Mouse (Mus musculus): Measurements from ENCODE around the gene Cdk5rap3. TPM values are rescaled to one million over a fixed set of nuclear protein-coding genes. Genes with fewer than 3 reads are reported as not detected.
A peak's percentile ranks its signal among the peaks of the same experiment; 100 is the strongest.

The Cdk5rap3 gene
- polyA plus RNA-seq, 1 experiment from 2014 or later, result 107 TPM

DNA sequence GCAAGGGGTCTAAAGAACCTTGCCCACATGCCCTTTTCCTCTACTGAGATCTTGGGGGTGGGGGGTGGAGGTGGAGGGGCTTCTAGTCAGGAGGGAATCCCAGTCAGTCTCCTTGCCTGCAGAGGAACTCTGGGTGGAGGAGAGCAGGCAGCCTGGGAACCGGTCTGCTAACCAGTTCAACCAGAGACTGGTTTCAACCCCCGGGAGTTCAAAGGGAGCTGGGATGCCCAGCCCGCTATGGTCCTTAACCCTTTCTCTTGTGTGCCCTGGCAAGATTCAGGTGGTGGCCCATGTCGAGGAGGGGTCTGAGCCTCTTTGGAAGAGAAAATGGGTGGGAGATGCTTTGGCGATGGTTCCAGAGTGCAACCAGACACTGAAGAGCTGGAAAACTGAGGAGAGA lies 12.4 kb upstream of the Cdk5rap3 start:
- Histone ChIP-seq H3K27ac (peak overlapping the region; percentile 48; the same call in 1 of the 2 replicates), H3K9me3 (no peaks in the 10 kb centered on the region), H3K4me3 (no peak overlapping the region), H3K27me3 (ENCODE audit: poor library complexity, severe bottlenecking) (peaks cover 33% of the 10 kb centered on the region), H3K36me3 (replicated peaks) (no peaks in the 10 kb centered on the region), H3K4me1 (peaks cover 21% of the 10 kb centered on the region; the same call in 1 of the 2 replicates)
- WGBS, result 7% methylated on average over 5 of the region's 5 CpGs
- DNase-seq (ENCODE audit: extremely low spot score, low spot score), result no peak

DNA sequence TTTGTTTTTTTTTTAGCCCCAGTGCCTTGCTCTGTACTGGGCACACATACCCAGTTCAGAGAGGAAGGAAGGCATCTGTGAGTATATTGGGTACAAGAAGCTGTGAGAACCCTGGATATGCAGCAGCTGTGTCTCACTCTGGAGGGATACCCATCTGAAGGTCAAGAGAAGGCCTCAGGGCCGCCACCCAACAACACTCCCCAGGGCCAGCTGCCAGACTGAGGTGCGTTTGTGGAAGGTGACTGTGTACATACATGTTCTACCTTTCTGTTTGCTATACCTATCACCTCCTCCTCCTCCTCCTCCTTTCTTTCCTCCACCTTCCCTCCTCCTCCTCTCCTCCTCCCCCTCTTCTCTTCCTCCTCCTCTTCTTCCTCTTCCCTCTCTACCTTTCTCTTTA lies 11.8 kb upstream of the Cdk5rap3 start, which contains the start of gene Prr15l:
TSS of gene Prr15l (plus strand) at position 17 of the 400 bp plus-strand sequence.
- H3K27me3 ChIP-seq (ENCODE audit: poor library complexity, severe bottlenecking), result peaks cover 33% of the 10 kb centered on the region
- WGBS, result 83% methylated on average over 2 of the region's 2 CpGs
- no peak within 1 kb of the TSS for H3K4me3 ChIP-seq
- no peaks in the 10 kb centered on the region for H3K36me3 ChIP-seq (replicated peaks)
- no peaks in the 10 kb centered on the region for H3K9me3 ChIP-seq
- H3K27ac ChIP-seq, result peak within 1 kb of the TSS; percentile 48; the same call in 1 of the 2 replicates
- DNase-seq (ENCODE audit: extremely low spot score, low spot score), result no peak
- H3K4me1 ChIP-seq, result peaks cover 21% of the 10 kb centered on the region; the same call in 1 of the 2 replicates

DNA sequence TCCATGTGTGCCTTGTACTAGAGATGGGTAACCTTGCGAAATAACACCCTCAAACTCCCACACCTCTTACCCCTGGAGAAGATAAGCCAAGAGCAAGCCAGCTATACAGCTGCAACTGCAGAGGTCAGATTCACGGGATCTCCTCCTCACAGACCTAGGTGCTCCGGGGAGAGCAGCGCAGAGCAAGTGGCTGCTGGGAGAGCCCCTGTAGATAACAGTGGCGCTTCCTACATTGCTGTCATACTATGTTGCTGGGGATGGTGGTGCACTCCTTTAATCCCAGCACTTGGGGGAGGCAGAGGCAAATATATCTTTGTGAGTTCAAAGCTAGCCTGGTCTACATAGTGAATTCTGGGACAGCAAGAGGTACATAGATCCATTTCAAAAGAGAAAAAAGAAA lies 10.3 kb upstream of the Cdk5rap3 start:
- 86% methylated on average over 5 of the region's 5 CpGs for WGBS
- DNase-seq (ENCODE audit: extremely low spot score, low spot score), result no peak
- peaks cover 33% of the 10 kb centered on the region for H3K27me3 ChIP-seq (ENCODE audit: poor library complexity, severe bottlenecking)

DNA sequence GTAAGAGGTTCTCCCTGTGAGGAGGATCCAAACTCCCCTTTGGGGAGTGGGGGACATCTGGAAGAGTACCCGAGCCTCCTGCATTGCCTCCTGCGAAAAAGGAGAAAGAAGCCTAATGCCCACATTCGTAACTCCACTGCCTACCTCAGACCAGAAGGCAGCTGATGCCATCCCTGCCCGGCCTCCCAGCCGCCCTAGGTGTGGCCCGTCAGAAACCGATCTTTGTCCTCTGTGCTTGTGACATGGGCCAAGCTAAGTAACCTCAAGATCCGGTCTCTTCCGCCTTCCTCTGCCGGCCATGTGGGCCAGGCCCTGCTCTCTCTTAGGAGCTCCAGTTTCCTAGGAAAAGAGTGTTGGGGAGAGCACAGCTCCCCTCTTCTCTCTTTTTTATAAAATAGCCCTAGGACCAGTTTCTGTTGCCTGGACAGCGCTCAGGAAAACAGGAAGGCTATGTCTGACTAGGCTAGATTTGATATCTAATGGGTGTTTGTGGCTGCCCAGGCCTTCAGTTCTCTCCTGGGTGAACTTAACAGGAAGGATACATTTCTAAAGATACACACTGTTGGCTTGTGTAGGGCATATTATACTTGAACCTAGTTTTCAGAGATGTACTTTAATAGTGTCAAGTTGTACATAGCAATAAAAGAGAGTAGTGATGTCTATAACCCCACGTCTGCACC lies 9.3 kb upstream of the Cdk5rap3 start:
- no peak for DNase-seq (ENCODE audit: extremely low spot score, low spot score)
- H3K9me3 ChIP-seq, result no peaks in the 10 kb centered on the region
- 0 out of 2 replicates have a peak overlapping the region, but pooled peaks have one; percentile 8 for H3K27ac ChIP-seq
- peaks cover 37% of the 10 kb centered on the region for H3K27me3 ChIP-seq (ENCODE audit: poor library complexity, severe bottlenecking)
- WGBS, result 88% methylated on average over 12 of the region's 12 CpGs
- H3K4me3 ChIP-seq, result no peak overlapping the region
- peaks cover 15% of the 10 kb centered on the region; the same call in 1 of the 2 replicates for H3K4me1 ChIP-seq
- H3K36me3 ChIP-seq (replicated peaks), result no peaks in the 10 kb centered on the region

More for the DNA sequence above, 10.3 kb upstream of the Cdk5rap3 start:
- Histone ChIP-seq H3K4me1 (peaks cover 18% of the 10 kb centered on the region; the same call in 1 of the 2 replicates), H3K4me3 (no peak overlapping the region), H3K27ac (no peak overlapping the region), H3K9me3 (no peaks in the 10 kb centered on the region), H3K36me3 (replicated peaks) (no peaks in the 10 kb centered on the region)

DNA sequence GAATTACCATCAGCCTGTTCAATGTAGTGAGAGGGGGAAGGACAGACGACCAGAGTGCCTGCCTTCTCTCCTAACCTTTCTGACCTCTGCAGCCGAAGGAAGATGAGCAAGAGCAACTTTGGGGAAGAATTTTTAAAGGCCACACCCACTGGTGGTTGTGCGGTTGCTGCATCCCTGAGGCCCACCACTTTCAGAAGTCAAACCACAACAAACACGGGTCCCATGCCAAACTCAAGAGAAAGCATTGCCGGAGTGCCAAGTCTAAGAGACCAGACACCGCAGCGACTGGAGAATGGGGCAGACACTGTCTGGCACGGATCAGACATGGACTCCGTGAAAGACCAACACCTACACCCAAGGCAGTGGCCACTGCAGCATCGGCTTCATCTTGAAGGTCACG lies 8.6 kb upstream of the Cdk5rap3 start:
- Histone ChIP-seq H3K4me3 (no peak overlapping the region), H3K9me3 (no peaks in the 10 kb centered on the region), H3K27me3 (ENCODE audit: poor library complexity, severe bottlenecking) (peaks cover 29% of the 10 kb centered on the region), H3K36me3 (replicated peaks) (no peaks in the 10 kb centered on the region), H3K27ac (no peak overlapping the region), H3K4me1 (peaks cover 14% of the 10 kb centered on the region; the same call in 1 of the 2 replicates)
- WGBS, result 84% methylated on average over 11 of the region's 11 CpGs
- no peak for DNase-seq (ENCODE audit: extremely low spot score, low spot score)

DNA sequence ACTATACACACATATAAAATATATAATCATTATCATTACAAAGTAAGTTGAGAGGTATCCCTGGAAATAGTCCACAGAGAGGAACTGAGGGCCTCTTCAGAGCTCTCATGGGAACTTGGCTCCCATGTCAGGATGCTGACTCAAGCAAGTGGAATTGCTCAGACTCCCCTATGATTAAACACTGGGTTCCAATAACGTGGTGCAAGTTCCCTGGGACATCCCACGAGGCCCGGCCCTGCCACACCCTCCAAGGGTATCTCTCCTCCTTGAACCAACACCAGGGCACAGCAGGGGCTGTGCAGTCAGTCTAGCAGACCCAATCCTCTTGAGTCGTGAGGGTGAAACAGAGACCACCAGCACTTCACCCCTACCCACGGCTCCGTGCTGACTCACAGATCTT lies 2.7 kb upstream of the Cdk5rap3 start:
- no peak overlapping the region for H3K4me3 ChIP-seq
- H3K9me3 ChIP-seq, result no peaks in the 10 kb centered on the region
- peaks cover 20% of the 10 kb centered on the region for H3K4me1 ChIP-seq
- H3K27me3 ChIP-seq (ENCODE audit: poor library complexity, severe bottlenecking), result peaks cover 11% of the 10 kb centered on the region
- WGBS, result 73% methylated on average over 6 of the region's 6 CpGs
- no peak overlapping the region for H3K27ac ChIP-seq
- DNase-seq (ENCODE audit: extremely low spot score, low spot score), result no peak
- H3K36me3 ChIP-seq (replicated peaks), result no peaks in the 10 kb centered on the region

DNA sequence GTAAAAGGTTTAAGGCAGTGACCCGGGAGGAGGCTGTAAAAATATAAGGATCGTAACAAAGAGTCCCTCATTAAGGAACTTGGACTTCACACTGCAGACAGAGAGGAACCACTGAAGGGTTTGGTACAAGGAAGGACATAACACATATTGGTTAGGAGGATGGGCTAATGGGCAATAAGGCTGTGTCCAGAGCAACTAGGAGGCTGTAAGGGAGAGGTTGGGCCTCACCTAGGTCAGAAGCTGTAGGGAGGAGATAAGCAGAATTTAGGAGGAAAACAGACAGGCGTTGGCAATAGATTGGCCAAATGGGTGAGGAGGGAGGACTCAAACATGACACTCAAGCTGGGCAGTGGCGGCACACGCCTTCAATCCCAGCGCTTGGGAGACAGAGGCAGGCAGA lies 1.1 kb upstream of the Cdk5rap3 start:
- Histone ChIP-seq H3K9me3 (no peaks in the 10 kb centered on the region), H3K4me3 (peak overlapping the region; percentile 85), H3K27me3 (ENCODE audit: poor library complexity, severe bottlenecking) (peaks cover 11% of the 10 kb centered on the region), H3K27ac (peak overlapping the region; percentile 92), H3K36me3 (replicated peaks) (peaks cover 13% of the 10 kb centered on the region), H3K4me1 (peaks cover 20% of the 10 kb centered on the region)
- WGBS, result 84% methylated on average over 6 of the region's 6 CpGs
- DNase-seq (ENCODE audit: extremely low spot score, low spot score), result no peak

DNA sequence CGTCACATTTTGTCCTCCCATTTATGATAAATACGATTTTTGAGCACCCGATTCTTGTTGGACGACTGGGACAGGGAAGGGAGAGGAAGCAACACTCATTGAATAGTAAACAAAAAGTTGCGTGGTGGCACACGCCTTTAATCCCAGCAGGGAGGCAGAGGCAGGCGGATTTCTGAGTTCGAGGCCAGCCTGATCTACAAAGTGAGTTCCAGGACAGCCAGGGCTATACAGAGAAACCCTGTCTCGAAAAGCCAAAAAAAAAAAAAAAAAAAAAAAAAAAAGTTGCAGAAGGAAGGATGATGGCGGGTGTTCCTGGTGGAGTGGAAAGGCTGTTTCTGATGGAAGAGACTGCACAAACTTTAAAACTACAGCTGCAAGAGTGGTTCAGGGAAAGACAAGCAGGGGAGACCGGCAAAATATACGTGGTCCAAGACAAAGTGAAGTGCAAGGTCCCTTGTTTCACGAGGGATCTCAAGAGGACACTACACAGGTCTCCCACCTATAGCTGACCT lies 645 bp upstream of the Cdk5rap3 start:
- H3K4me1 ChIP-seq, result peaks cover 20% of the 10 kb centered on the region
- 38% methylated on average over 13 of the region's 13 CpGs for WGBS
- peak overlapping the region; percentile 85 for H3K4me3 ChIP-seq
- H3K27me3 ChIP-seq (ENCODE audit: poor library complexity, severe bottlenecking), result peaks cover 11% of the 10 kb centered on the region
- no peaks in the 10 kb centered on the region for H3K9me3 ChIP-seq
- peak overlapping the region; percentile 92 for H3K27ac ChIP-seq
- peaks cover 18% of the 10 kb centered on the region for H3K36me3 ChIP-seq (replicated peaks)
- DNase-seq (ENCODE audit: extremely low spot score, low spot score), result no peak

DNA sequence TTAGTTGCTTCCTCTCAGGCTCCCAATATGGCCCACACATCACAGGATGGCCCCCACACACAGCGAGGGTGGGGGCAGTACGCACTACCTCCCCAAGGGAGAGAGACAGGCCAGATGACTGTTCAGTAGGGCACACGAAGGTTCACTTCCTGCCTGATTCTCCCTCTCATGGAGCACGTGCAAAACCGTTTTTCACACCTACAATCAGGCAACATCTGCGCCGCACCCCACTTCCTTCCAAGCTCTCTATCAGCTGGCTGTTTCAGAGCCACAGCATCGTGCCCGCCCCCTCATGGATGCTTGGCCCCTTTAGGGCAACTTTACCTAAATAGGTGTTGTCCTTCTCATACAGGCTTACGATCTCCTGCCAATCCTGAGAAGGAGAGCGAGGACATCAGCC lies 3.6 kb downstream of the Cdk5rap3 start:
- WGBS, result 91% methylated on average over 11 of the region's 11 CpGs
- Histone ChIP-seq H3K27me3 (ENCODE audit: poor library complexity, severe bottlenecking) (peaks cover 5% of the 10 kb centered on the region; the same call in 1 of the 2 replicates), H3K4me3 (no peak overlapping the region), H3K27ac (no peak overlapping the region), H3K36me3 (replicated peaks) (peaks cover 58% of the 10 kb centered on the region), H3K4me1 (peaks cover 49% of the 10 kb centered on the region), H3K9me3 (no peaks in the 10 kb centered on the region)
- no peak for DNase-seq (ENCODE audit: extremely low spot score, low spot score)

DNA sequence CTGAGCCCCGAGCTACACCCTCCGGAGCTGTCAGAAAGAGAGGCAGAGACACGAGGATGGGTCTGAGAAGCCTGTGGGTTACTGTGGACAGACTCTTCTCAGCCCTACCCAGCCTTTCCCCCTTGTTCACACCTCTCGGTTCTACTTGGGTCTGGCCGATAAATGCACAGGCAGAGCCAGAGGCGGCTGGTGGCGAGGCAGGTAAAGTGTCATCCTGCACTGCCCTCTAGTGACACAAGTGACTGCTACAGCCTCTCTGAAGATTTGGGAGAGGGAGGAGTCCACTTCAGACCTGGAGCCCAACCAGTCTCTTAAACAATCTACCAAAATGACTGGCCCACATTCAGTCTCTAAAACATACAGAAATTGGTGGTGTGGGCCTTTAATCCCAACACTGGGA lies 6.3 kb downstream of the Cdk5rap3 start:
- WGBS, result 28% methylated on average over 7 of the region's 7 CpGs
- H3K9me3 ChIP-seq, result no peaks in the 10 kb centered on the region
- peak overlapping the region; percentile 86 for H3K27ac ChIP-seq
- H3K27me3 ChIP-seq (ENCODE audit: poor library complexity, severe bottlenecking), result no peaks in the 10 kb centered on the region
- H3K4me3 ChIP-seq, result peak overlapping the region; percentile 3; the same call in 1 of the 2 replicates
- peaks cover 81% of the 10 kb centered on the region for H3K36me3 ChIP-seq (replicated peaks)
- H3K4me1 ChIP-seq, result peaks cover 60% of the 10 kb centered on the region
- DNase-seq (ENCODE audit: extremely low spot score, low spot score), result peak; percentile 83

DNA sequence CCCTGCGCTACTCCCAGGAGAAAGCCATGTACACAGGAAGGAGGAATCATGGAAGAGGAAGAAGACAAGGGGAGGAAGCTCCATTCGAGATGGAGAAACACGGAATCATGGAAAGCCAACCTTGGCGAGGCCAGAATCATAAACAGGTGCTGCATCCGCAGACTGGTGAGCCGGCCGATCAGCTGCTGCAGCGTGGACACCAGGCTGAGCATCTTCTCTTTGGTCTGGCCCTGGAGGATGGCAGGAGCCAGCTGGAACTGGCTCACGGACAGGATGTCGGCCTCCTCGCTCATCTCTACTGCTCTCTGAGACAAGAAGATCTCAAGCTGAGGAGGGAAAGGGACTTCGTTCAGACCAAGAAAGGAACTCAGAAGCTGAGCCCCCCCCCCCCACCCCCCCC lies 7.7 kb downstream of the Cdk5rap3 start:
- H3K4me3 ChIP-seq, result no peak overlapping the region
- H3K27ac ChIP-seq, result peak overlapping the region; percentile 86
- peaks cover 79% of the 10 kb centered on the region for H3K36me3 ChIP-seq (replicated peaks)
- DNase-seq (ENCODE audit: extremely low spot score, low spot score), result no peak
- no peaks in the 10 kb centered on the region for H3K9me3 ChIP-seq
- peaks cover 67% of the 10 kb centered on the region for H3K4me1 ChIP-seq
- H3K27me3 ChIP-seq (ENCODE audit: poor library complexity, severe bottlenecking), result no peaks in the 10 kb centered on the region
- 92% methylated on average over 12 of the region's 12 CpGs for WGBS

DNA sequence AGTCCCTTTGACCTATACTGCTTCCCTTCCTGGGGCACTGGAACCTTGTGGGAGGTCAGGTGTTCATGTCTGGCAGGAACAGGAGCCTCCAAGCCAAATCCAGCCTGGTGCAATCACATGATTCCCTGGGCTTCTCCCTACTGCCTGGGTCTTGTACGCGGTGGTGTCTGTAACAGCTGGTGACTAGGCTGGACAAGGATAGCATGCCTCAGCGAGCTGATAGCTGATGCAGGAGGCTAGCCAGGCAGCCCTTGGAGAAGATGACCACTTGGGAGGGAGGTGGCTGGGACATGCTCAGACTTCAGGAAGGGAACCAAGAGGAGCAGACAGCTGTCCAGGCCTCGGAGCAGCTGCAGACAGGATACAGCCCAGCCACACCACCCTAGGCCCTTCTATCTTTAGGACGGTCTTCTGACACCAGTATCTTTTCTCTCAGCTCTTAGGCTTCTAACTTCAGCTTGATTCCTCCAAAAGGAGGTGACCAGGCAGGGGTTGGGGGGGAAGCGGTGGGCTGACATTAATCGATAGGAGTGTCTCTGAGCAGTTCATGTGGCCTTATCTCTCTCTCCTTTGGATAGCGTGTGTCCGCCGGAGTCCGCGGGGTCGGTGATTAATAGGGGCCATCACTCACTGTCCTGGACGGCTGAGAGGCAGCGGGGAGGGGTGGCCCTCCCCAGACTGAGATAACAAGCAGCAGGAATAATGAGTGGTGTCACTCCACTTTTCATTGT lies 9.7 kb downstream of the Cdk5rap3 start:
- H3K4me1 ChIP-seq, result peaks cover 87% of the 10 kb centered on the region
- H3K9me3 ChIP-seq, result no peaks in the 10 kb centered on the region
- H3K27me3 ChIP-seq (ENCODE audit: poor library complexity, severe bottlenecking), result no peaks in the 10 kb centered on the region
- H3K36me3 ChIP-seq (replicated peaks), result peaks cover 59% of the 10 kb centered on the region
- peak overlapping the region; percentile 86 for H3K27ac ChIP-seq
- 80% methylated on average over 15 of the region's 15 CpGs for WGBS
- H3K4me3 ChIP-seq, result no peak overlapping the region
- DNase-seq (ENCODE audit: extremely low spot score, low spot score), result no peak
